Mouse (Mus musculus) E14TG2a.4 (cell line): Measurements from ENCODE around the gene Tmem189.

Experiments
- CTCF ChIP-seq: conservative IDR thresholded peaks from 2 replicates; pipeline ENCODE4 v1.5.1; 2014; ENCODE audit warnings: low read length
- NANOG ChIP-seq: IDR thresholded peaks from 2 replicates; pipeline ENCODE4 v1.6.1; 2014; ENCODE audit warnings: borderline replicate concordance, low read length, mixed read lengths
- POU5F1 ChIP-seq: IDR thresholded peaks from 2 replicates; pipeline ENCODE4 v1.6.1; 2014; ENCODE audit warnings: low read length, borderline replicate concordance

GRCm38 (mm10) chr2:167622352-167622751, 67.3 kb downstream of the Tmem189 start:
- TF ChIP-seq CTCF = no peak
- TF ChIP-seq POU5F1 = no peak
- TF ChIP-seq NANOG = no peak
